Mouse (Mus musculus) liver, embryonic 13.5 days (tissue): ENCODE results near the gene Adgrl1. TPM values are rescaled to one million over a fixed set of nuclear protein-coding genes. Genes with fewer than 3 reads are reported as not detected.

Experiments
- ATAC-seq: fragments of 200-750 bp; cut with Nextera tagmentation; 2 replicates; pipeline ENCODE4 v1.8.0; 2017; ENCODE audit warnings: low read depth, mild to moderate bottlenecking, moderate number of reproducible peaks, moderate library complexity
- DNase-seq: peaks from one replicate; pipeline ENCODE4 v3.0.0; 2022
- H3K27ac ChIP-seq: fragments of 300-500 bp; sonication (generic); 2 replicates; pipeline ENCODE4 v1.5.1; 2015; ENCODE audit warnings: moderate library complexity, mild to moderate bottlenecking, inconsistent platforms
- H3K27me3 ChIP-seq: fragments of 300-500 bp; sonication (generic); 2 replicates; pipeline ENCODE4 v1.6.1; 2015; ENCODE audit warnings: mild to moderate bottlenecking, inconsistent platforms
- H3K36me3 ChIP-seq: fragments of 300-500 bp; sonication (generic); 2 replicates; pipeline ENCODE4 v1.6.1; 2015; ENCODE audit warnings: mild to moderate bottlenecking, inconsistent platforms
- H3K4me1 ChIP-seq: fragments of 300-500 bp; sonication (generic); replicated peaks from 2 replicates; pipeline ENCODE4 v1.6.1; 2015; ENCODE audit warnings: inconsistent platforms
- H3K4me2 ChIP-seq: fragments of 300-500 bp; sonication (generic); 2 replicates; pipeline ENCODE4 v1.6.1; 2015; ENCODE audit warnings: inconsistent platforms, mild to moderate bottlenecking, moderate library complexity
- H3K4me3 ChIP-seq: fragments of 300-500 bp; sonication (generic); replicated peaks from 2 replicates; pipeline ENCODE4 v1.5.1; 2015; ENCODE audit warnings: mild to moderate bottlenecking, inconsistent platforms
- H3K9ac ChIP-seq: fragments of 300-500 bp; sonication (generic); 2 replicates; pipeline ENCODE4 v1.6.1; 2015; ENCODE audit warnings: mild to moderate bottlenecking, inconsistent platforms
- H3K9me3 ChIP-seq: fragments of 300-500 bp; sonication (generic); replicated peaks from 2 replicates; pipeline ENCODE4 v1.6.1; 2016; ENCODE audit warnings: inconsistent platforms
- WGBS: fragments of 180-500 bp; shearing (Covaris S2); methylation state at CpG from one replicate; pipeline ENCODE4 v1.1.7; 2015; ENCODE audit not compliant: insufficient replicate concordance; 5-methylcytosine and 5-hydroxymethylcytosine counted together
- polyA plus RNA-seq: library from polyadenylated mRNA; unstranded; fragments of >200 nt; fragmentation: Nextera tagmentation; extraction: Ambion mirVana; gene quantifications from 2 replicates; pipeline ENCODE4 v1.2.1, GENCODE M21; 2015

Adgrl1 gene
- polyA plus RNA-seq, 1 experiment from 2014 or later: 1.7 TPM

- H3K36me3 ChIP-seq: no peaks in the 10 kb centered on the region
- no peak for DNase-seq
- no peak overlapping the region for H3K4me3 ChIP-seq
- WGBS: 58% methylated on average over 2 of the region's 2 CpGs
- no peaks in the 10 kb centered on the region for H3K9me3 ChIP-seq
- no peaks in the 10 kb centered on the region for H3K4me1 ChIP-seq
- no peak overlapping the region for H3K9ac ChIP-seq
- H3K27me3 ChIP-seq: no peaks in the 10 kb centered on the region
- no peak for ATAC-seq
- no peak overlapping the region for H3K4me2 ChIP-seq
- H3K27ac ChIP-seq: no peak overlapping the region
Measured at GRCm38 (mm10) chr8:83888409-83888808, 11.5 kb upstream of the Adgrl1 start.

- H3K4me1 ChIP-seq: no peaks in the 10 kb centered on the region; the same call in 1 of the 2 replicates
- DNase-seq (no peak), ATAC-seq (no peak)
- H3K4me2 ChIP-seq: no peak overlapping the region
- 52% methylated on average over 4 of the region's 4 CpGs for WGBS
- H3K27me3 ChIP-seq: peaks cover 29% of the 10 kb centered on the region
- no peaks in the 10 kb centered on the region for H3K36me3 ChIP-seq
- H3K9me3 ChIP-seq: no peaks in the 10 kb centered on the region
- H3K27ac ChIP-seq: no peak overlapping the region
- H3K4me3 ChIP-seq: no peak overlapping the region
- no peak overlapping the region for H3K9ac ChIP-seq
Measured at GRCm38 (mm10) chr8:83892061-83892460, 7.8 kb upstream of the Adgrl1 start.

GRCm38 (mm10) chr8:83893915-83894314 lies 6.0 kb upstream of the Adgrl1 start:
- no peak overlapping the region for H3K4me3 ChIP-seq
- H3K9me3 ChIP-seq: no peaks in the 10 kb centered on the region
- H3K36me3 ChIP-seq: no peaks in the 10 kb centered on the region
- H3K4me2 ChIP-seq: no peak overlapping the region
- H3K4me1 ChIP-seq: peaks cover 7% of the 10 kb centered on the region
- H3K27me3 ChIP-seq: peaks cover 47% of the 10 kb centered on the region
- H3K27ac ChIP-seq: no peak overlapping the region
- DNase-seq (peak; percentile 55), ATAC-seq (no peak)
- no peak overlapping the region for H3K9ac ChIP-seq
- WGBS: 2% methylated on average over 5 of the region's 5 CpGs

GRCm38 (mm10) chr8:83895894-83896293 lies 4.0 kb upstream of the Adgrl1 start:
- no peak overlapping the region for H3K27ac ChIP-seq
- no peak for ATAC-seq
- no peaks in the 10 kb centered on the region for H3K36me3 ChIP-seq
- WGBS: 3% methylated on average over 5 of the region's 5 CpGs
- H3K4me2 ChIP-seq: no peak overlapping the region
- no peak overlapping the region for H3K9ac ChIP-seq
- DNase-seq: no peak
- no peaks in the 10 kb centered on the region for H3K9me3 ChIP-seq
- peaks cover 67% of the 10 kb centered on the region for H3K27me3 ChIP-seq
- peaks cover 25% of the 10 kb centered on the region for H3K4me1 ChIP-seq
- no peak overlapping the region for H3K4me3 ChIP-seq

- no peak overlapping the region for H3K4me2 ChIP-seq
- WGBS: 68% methylated on average over 7 of the region's 7 CpGs
- H3K27me3 ChIP-seq: peaks cover 73% of the 10 kb centered on the region
- no peak overlapping the region for H3K27ac ChIP-seq
- H3K4me1 ChIP-seq: peaks cover 29% of the 10 kb centered on the region
- no peaks in the 10 kb centered on the region for H3K36me3 ChIP-seq
- H3K4me3 ChIP-seq: no peak overlapping the region
- H3K9me3 ChIP-seq: no peaks in the 10 kb centered on the region
- H3K9ac ChIP-seq: no peak overlapping the region
- DNase-seq (no peak), ATAC-seq (no peak)
Measured at GRCm38 (mm10) chr8:83896461-83896860, 3.4 kb upstream of the Adgrl1 start.

GRCm38 (mm10) chr8:83897211-83897610 lies 2.7 kb upstream of the Adgrl1 start:
- 7% methylated on average over 26 of the region's 26 CpGs for WGBS
- no peaks in the 10 kb centered on the region for H3K36me3 ChIP-seq
- H3K4me3 ChIP-seq: peak overlapping the region; percentile 27; the same call in 1 of the 2 replicates
- peaks cover 36% of the 10 kb centered on the region for H3K4me1 ChIP-seq
- DNase-seq: no peak
- no peak overlapping the region for H3K27ac ChIP-seq
- H3K27me3 ChIP-seq: peaks cover 80% of the 10 kb centered on the region
- H3K9me3 ChIP-seq: no peaks in the 10 kb centered on the region
- H3K4me2 ChIP-seq: peak overlapping the region; percentile 50
- no peak for ATAC-seq
- H3K9ac ChIP-seq: no peak overlapping the region

GRCm38 (mm10) chr8:83898456-83898855 lies 1.4 kb upstream of the Adgrl1 start:
- Histone ChIP-seq H3K4me3 (peak overlapping the region; percentile 68), H3K9ac (no peak overlapping the region), H3K36me3 (no peaks in the 10 kb centered on the region), H3K4me2 (peak overlapping the region; percentile 88), H3K27me3 (peaks cover 85% of the 10 kb centered on the region), H3K4me1 (peaks cover 45% of the 10 kb centered on the region), H3K9me3 (no peaks in the 10 kb centered on the region), H3K27ac (no peak overlapping the region)
- ATAC-seq: no peak
- WGBS: 12% methylated on average over 10 of the region's 10 CpGs
- no peak for DNase-seq

- Histone ChIP-seq H3K27me3 (peaks cover 85% of the 10 kb centered on the region), H3K4me2 (peak overlapping the region; percentile 88), H3K36me3 (no peaks in the 10 kb centered on the region), H3K9ac (no peak overlapping the region), H3K9me3 (no peaks in the 10 kb centered on the region), H3K4me3 (peak overlapping the region; percentile 68), H3K27ac (peak overlapping the region; percentile 59), H3K4me1 (peaks cover 50% of the 10 kb centered on the region)
- WGBS: 1% methylated on average over 13 of the region's 13 CpGs
- no peak for DNase-seq
- peak; percentile 9; the same call in 1 of the 2 replicates for ATAC-seq
Measured at GRCm38 (mm10) chr8:83898985-83899362, 931 bp upstream of the Adgrl1 start.

GRCm38 (mm10) chr8:83900266-83900956 lies 506 bp downstream of the Adgrl1 start:
- Histone ChIP-seq H3K9me3 (no peaks in the 10 kb centered on the region), H3K36me3 (no peaks in the 10 kb centered on the region), H3K4me3 (peak overlapping the region; percentile 68), H3K4me2 (peak overlapping the region; percentile 88), H3K27me3 (peaks cover 71% of the 10 kb centered on the region), H3K9ac (peak overlapping the region; percentile 76), H3K4me1 (peaks cover 63% of the 10 kb centered on the region), H3K27ac (peak overlapping the region; percentile 59)
- no peak for DNase-seq
- under 1% methylated on average over 69 of the region's 100 CpGs for WGBS
- ATAC-seq: peak; percentile 9; the same call in 1 of the 2 replicates

GRCm38 (mm10) chr8:83900957-83901270 lies 1.0 kb downstream of the Adgrl1 start:
- 2% methylated on average over 32 of the region's 40 CpGs for WGBS
- Histone ChIP-seq H3K36me3 (no peaks in the 10 kb centered on the region), H3K4me1 (peaks cover 66% of the 10 kb centered on the region), H3K4me2 (peak overlapping the region; percentile 88), H3K9me3 (no peaks in the 10 kb centered on the region), H3K4me3 (peak overlapping the region; percentile 68), H3K27me3 (peaks cover 67% of the 10 kb centered on the region), H3K27ac (no peak overlapping the region), H3K9ac (peak overlapping the region; percentile 76)
- ATAC-seq (no peak), DNase-seq (no peak)

- ATAC-seq: no peak
- no peak overlapping the region for H3K27ac ChIP-seq
- WGBS: 20% methylated on average over 14 of the region's 14 CpGs
- H3K9ac ChIP-seq: no peak overlapping the region
- H3K9me3 ChIP-seq: no peaks in the 10 kb centered on the region
- H3K4me3 ChIP-seq: peak overlapping the region; percentile 68
- H3K4me2 ChIP-seq: peak overlapping the region; percentile 88
- no peak for DNase-seq
- H3K4me1 ChIP-seq: peaks cover 70% of the 10 kb centered on the region
- no peaks in the 10 kb centered on the region for H3K36me3 ChIP-seq
- peaks cover 58% of the 10 kb centered on the region for H3K27me3 ChIP-seq
Measured at GRCm38 (mm10) chr8:83901566-83902485, 1.9 kb downstream of the Adgrl1 start.
